Mouse (Mus musculus) hindbrain, embryonic 13.5 days (tissue): ENCODE data around the gene Hoxd4. TPM values are rescaled to one million over a fixed set of nuclear protein-coding genes. Genes with fewer than 3 reads are reported as not detected.
A peak's percentile ranks its signal among the peaks of the same experiment; 100 is the strongest.

Experiments used
- ATAC-seq: fragments of 200-750 bp; cut with Nextera tagmentation; 2 replicates; pipeline ENCODE4 v1.8.0; 2017; ENCODE audit warnings: moderate TSS enrichment; ENCODE audit not compliant: low FRiP score
- H3K27ac ChIP-seq: fragments of 300-500 bp; sonication (generic); 2 replicates; pipeline ENCODE4 v1.5.1; 2015; ENCODE audit warnings: inconsistent platforms, mild to moderate bottlenecking, moderate library complexity
- H3K27me3 ChIP-seq: fragments of 300-500 bp; sonication (generic); 2 replicates; pipeline ENCODE4 v1.6.1; 2015; ENCODE audit warnings: mild to moderate bottlenecking, inconsistent platforms
- H3K36me3 ChIP-seq: fragments of 300-500 bp; sonication (generic); 2 replicates; pipeline ENCODE4 v1.6.1; 2015; ENCODE audit warnings: mild to moderate bottlenecking, inconsistent platforms
- H3K4me1 ChIP-seq: fragments of 300-500 bp; sonication (generic); replicated peaks from 2 replicates; pipeline ENCODE4 v1.6.1; 2015; ENCODE audit warnings: inconsistent platforms
- H3K4me2 ChIP-seq: fragments of 300-500 bp; sonication (generic); 2 replicates; pipeline ENCODE4 v1.6.1; 2015; ENCODE audit warnings: inconsistent platforms, mild to moderate bottlenecking, moderate library complexity
- H3K4me3 ChIP-seq: fragments of 300-500 bp; sonication (generic); 2 replicates; pipeline ENCODE4 v1.5.1; 2015; ENCODE audit warnings: mild to moderate bottlenecking, inconsistent platforms
- H3K9ac ChIP-seq: fragments of 300-500 bp; sonication (generic); 2 replicates; pipeline ENCODE4 v1.6.1; 2015; ENCODE audit warnings: mild to moderate bottlenecking, inconsistent platforms
- H3K9me3 ChIP-seq: fragments of 300-500 bp; sonication (generic); 2 replicates; pipeline ENCODE4 v1.6.1; 2016; ENCODE audit warnings: inconsistent platforms
- WGBS: fragments of 180-500 bp; shearing (Covaris S2); methylation state at CpG from one replicate; pipeline ENCODE4 v1.1.7; 2015; 5-methylcytosine and 5-hydroxymethylcytosine counted together
- polyA plus RNA-seq: library from polyadenylated mRNA; unstranded; fragments of >200 nt; fragmentation: Nextera tagmentation; extraction: Ambion mirVana; gene quantifications from 2 replicates; pipeline ENCODE4 v1.2.1, GENCODE M21; 2015

The Hoxd4 gene
- polyA plus RNA-seq, 1 experiment from 2014 or later: 4.2 TPM

DNA sequence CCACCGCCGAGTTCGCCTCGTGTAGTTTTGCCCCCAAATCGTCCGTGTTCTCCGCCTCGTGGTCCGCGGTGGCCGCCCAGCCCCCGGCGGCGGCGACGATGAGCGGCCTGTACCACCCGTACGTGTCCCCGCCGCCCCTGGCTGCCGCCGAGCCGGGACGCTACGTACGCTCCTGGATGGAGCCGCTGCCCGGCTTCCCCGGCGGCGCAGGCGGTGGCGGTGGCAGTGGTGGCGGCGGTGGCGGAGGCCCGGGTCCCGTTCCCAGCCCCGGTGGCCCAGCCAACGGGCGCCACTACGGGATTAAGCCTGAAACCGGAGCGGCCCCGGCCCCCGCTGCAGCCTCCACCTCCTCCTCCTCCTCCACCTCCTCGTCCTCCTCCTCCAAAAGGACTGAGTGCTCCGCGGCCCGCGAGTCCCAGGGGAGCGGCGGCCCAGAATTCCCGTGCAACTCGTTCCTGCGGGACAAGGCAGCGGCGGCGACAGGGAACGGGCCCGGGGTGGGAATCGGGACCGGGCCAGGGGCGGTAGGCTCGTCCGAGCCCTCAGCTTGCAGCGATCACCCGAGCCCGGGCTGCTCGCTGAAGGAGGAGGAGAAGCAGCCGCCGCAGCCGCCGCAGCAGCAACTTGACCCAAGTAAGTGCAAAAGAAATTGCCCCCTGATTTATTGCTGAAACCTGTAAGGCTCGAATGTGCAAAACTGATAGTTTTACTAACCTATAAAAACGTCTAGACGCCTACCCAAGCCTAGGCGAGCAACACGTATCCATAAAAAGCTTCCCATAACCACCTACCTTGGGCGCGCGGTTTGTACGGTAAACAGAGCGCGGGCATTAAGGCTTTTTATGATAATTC, 13.3 kb upstream of the Hoxd4 start:
- under 1% methylated on average over 62 of the region's 86 CpGs for WGBS
- peaks cover 98% of the 10 kb centered on the region for H3K27me3 ChIP-seq
- ATAC-seq: 0 out of 2 replicates have a peak, but pooled peaks have one; percentile 18
- peak overlapping the region; percentile 28 for H3K4me3 ChIP-seq
- no peaks in the 10 kb centered on the region for H3K9me3 ChIP-seq
- peaks cover 13% of the 10 kb centered on the region for H3K4me1 ChIP-seq
- no peak overlapping the region for H3K9ac ChIP-seq
- no peaks in the 10 kb centered on the region for H3K36me3 ChIP-seq
- peak overlapping the region; percentile 46 for H3K4me2 ChIP-seq
- H3K27ac ChIP-seq: no peak overlapping the region

DNA sequence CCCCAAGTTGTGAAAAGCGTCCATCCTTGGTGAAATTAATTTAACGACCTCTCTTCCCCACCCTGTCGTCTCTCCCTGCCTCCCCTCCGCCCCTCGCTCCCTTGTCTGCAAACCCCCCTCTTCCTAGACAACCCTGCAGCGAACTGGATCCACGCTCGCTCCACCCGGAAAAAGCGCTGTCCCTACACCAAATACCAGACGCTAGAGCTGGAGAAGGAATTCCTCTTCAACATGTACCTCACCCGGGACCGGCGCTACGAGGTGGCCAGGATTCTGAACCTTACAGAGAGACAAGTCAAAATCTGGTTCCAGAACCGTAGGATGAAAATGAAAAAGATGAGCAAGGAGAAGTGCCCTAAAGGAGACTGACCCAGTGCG, 12.7 kb upstream of the Hoxd4 start:
- H3K36me3 ChIP-seq: no peaks in the 10 kb centered on the region
- no peak overlapping the region for H3K4me3 ChIP-seq
- H3K27me3 ChIP-seq: peaks cover 98% of the 10 kb centered on the region
- no peaks in the 10 kb centered on the region for H3K9me3 ChIP-seq
- no peak overlapping the region for H3K9ac ChIP-seq
- ATAC-seq: no peak
- H3K27ac ChIP-seq: no peak overlapping the region
- 1% methylated on average over 17 of the region's 17 CpGs for WGBS
- H3K4me2 ChIP-seq: no peak overlapping the region
- H3K4me1 ChIP-seq: peaks cover 13% of the 10 kb centered on the region

DNA sequence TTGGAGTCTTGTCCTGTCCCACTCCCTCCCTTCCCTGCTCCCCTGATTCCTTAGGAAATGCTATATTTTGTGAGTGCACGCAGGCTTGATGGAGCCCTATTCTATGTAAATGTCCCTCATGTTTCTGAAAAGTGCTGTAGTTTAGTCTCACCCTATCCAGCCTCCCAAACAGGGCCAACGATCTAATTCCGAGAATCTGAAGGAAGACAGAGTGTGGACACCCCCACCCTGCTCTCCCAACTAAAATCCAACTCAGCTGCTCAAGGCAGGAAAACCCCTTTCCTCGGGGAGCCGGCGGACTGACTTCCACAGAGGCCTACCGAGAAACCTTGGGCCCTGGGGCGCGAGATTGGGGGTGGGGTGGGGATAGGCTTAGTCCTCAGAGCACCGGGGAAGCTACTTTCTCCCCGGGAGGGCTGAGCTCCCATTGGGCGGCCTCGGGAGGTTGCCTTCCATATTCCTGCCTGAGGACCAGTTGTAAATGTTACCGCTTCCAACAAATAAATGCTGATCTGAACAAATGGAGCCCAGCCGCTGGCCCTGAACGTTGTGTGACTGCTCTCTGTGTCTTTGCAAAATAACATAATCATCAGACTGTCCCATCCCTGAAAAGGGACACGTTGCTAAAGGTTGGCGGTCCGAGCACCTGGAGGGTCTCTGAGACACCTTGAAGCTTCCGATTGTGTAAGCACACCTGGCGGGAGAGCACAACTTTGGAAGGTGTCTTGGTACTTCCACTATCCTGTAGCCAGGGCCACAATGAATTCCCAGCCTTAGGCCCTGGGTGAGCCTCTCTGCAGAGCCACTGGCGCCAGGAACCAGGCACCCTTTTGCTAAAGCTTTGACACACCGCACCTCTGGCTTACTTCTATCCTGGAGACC, 11.8 kb upstream of the Hoxd4 start:
- peaks cover 98% of the 10 kb centered on the region for H3K27me3 ChIP-seq
- no peak overlapping the region for H3K9ac ChIP-seq
- no peak overlapping the region for H3K4me2 ChIP-seq
- no peaks in the 10 kb centered on the region for H3K36me3 ChIP-seq
- WGBS: 2% methylated on average over 23 of the region's 23 CpGs
- no peak overlapping the region for H3K27ac ChIP-seq
- H3K4me3 ChIP-seq: no peak overlapping the region
- H3K4me1 ChIP-seq: peaks cover 15% of the 10 kb centered on the region
- ATAC-seq: no peak
- H3K9me3 ChIP-seq: no peaks in the 10 kb centered on the region

DNA sequence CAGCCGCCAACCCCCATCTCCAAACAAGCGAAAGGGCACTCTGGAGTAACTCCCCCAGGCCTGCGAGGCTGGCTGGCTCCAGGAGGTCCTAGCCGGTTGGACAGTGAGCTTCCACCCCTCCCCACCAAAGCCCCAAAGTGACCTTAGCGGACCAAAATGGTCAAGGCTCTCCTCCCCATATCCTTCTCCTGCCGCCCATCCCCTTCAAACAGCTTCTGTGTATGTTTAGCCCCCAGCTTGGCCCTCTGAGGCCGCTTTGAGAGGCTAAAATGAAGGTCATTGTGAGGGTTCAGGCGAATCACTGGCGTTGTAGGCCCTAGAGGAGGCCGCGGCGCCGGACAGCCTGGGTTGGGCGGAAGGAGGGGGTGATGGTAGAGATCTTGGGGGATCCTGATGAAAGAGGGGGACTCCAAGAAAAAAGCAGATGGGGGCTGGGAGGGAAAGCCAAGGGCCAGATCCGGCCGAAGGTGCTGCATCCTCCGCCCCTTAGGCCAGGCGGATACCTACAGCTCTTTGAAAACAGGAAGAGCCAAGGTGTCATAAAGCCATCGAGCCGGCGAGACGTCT, 11.1 kb upstream of the Hoxd4 start:
- H3K4me3 ChIP-seq: no peak overlapping the region
- WGBS: 1% methylated on average over 22 of the region's 22 CpGs
- peaks cover 98% of the 10 kb centered on the region for H3K27me3 ChIP-seq
- no peaks in the 10 kb centered on the region for H3K36me3 ChIP-seq
- H3K4me2 ChIP-seq: no peak overlapping the region
- H3K9me3 ChIP-seq: no peaks in the 10 kb centered on the region
- peaks cover 23% of the 10 kb centered on the region for H3K4me1 ChIP-seq
- no peak overlapping the region for H3K9ac ChIP-seq
- no peak for ATAC-seq
- no peak overlapping the region for H3K27ac ChIP-seq

DNA sequence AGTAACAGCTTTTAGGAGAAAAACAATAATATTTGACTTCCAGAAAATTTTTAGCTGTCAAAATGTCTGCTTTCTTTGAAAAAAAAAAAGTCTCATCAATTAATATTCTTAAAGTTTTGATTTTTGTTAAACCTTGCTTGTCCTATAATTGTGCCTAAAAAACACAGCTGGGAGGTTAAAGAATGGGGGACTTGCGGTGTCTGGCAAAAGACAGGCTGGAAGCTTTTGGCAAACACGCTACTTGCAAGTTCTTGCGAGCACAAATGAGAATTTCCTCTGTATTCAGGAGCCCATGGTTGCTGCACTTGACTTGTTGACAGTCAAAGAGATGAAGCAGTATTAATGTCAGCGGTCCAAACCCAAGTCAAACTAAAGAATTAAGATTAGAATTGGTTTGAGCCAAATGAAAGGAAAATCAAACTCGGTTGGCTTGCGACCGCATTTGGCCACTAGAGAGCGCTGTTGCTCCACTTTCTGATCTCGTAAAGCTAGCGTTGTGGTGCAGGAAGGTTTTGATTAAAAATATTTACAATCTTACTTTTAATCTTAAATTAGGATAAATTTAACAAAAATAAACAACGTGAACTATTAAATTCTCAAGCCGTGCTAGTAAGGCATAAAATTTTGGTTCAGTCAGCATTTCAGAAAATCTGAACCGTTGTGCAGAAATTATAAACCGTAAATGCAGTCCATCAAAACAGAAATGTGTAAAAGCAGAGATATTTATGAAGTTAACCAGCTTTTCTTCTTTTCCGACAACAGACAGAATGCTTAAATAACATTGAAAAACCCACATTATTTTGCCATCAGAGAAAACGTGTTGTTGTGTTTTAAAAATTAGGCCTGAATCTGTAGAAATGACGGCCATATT, 9.5 kb upstream of the Hoxd4 start:
- Histone ChIP-seq H3K9ac (no peak overlapping the region), H3K9me3 (no peaks in the 10 kb centered on the region), H3K36me3 (no peaks in the 10 kb centered on the region), H3K27ac (no peak overlapping the region), H3K4me1 (peaks cover 24% of the 10 kb centered on the region), H3K4me3 (no peak overlapping the region), H3K4me2 (no peak overlapping the region), H3K27me3 (peaks cover 96% of the 10 kb centered on the region)
- ATAC-seq: no peak
- WGBS: 10% methylated on average over 17 of the region's 17 CpGs

DNA sequence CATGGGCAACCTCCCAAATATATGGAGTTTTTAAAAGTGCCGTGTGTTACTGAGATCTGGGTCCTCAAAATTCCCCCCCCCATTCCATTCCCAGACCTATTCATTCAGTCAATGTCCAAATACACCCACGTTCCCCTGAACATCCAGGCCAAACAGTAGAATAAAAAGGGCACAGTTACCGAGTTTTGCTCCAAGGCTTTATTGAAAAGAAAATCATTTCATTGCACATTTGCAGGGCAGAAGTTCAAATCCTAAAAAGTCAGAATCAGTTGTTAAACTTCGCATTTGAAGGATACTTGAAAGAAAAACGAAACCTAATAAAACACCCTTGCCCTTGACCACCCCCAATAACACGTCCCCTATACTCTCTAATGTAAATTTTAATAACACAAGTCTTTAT, 8.9 kb upstream of the Hoxd4 start:
- ATAC-seq: no peak
- Histone ChIP-seq H3K27me3 (peaks cover 96% of the 10 kb centered on the region), H3K4me2 (no peak overlapping the region), H3K4me1 (peaks cover 20% of the 10 kb centered on the region), H3K9me3 (no peaks in the 10 kb centered on the region), H3K36me3 (no peaks in the 10 kb centered on the region), H3K27ac (no peak overlapping the region), H3K9ac (no peak overlapping the region), H3K4me3 (no peak overlapping the region)
- WGBS: 7% methylated on average over 6 of the region's 6 CpGs

DNA sequence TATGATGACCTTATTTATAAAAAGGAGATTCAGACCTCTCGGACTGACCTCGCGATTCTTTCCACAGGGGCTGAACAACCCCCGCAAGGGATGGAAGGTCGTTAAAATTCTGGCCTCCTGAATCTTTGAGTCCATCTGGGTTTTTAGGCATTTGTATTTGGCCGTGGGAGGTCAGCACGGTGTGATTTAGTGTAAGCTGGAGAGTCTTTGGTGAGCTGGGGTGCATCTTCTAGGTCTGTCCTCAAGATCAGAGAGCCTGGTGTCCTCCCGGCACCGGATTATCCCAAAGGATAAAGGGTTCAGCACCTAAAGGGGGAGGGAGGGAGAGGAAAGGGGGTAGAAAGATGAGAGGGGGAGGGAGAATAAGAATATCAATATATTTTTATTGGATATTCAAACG, 8.4 kb upstream of the Hoxd4 start:
- H3K9me3 ChIP-seq: no peaks in the 10 kb centered on the region
- ATAC-seq: no peak
- H3K4me2 ChIP-seq: no peak overlapping the region
- no peak overlapping the region for H3K4me3 ChIP-seq
- peaks cover 15% of the 10 kb centered on the region for H3K4me1 ChIP-seq
- H3K27ac ChIP-seq: no peak overlapping the region
- no peaks in the 10 kb centered on the region for H3K36me3 ChIP-seq
- H3K27me3 ChIP-seq: peaks cover 96% of the 10 kb centered on the region
- WGBS: 3% methylated on average over 10 of the region's 10 CpGs
- no peak overlapping the region for H3K9ac ChIP-seq

DNA sequence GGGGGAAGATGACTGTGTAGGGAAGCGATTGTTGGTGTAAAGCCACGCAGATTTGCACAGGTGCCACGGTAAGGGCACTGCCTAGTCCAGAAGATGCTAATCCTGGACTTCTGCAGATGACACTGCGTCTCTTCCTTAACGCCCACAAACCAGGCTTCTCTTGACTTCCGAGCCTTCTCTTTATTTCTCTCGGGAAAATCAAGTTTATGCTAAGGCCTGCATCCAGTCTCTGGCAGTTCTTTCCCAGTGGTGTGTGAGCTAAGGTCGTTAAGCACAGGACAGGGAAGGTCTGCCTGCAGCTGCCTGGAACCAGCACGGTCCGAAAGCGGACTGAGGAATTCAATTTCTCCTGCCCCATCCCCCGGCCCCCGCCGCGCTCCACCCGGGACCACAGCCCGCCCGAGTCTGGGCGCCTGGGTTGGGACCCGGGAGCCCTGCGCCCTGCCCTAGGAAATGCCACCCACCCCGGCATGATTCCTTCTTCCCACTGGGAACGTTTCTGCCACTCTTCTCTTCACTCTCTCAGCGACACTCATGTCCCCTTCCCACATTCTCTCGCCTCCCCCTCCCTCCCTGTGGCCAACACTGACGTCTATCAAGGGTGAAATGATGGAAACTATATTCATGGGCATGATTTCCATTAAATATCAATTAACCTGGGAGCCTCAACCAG, 7.9 kb upstream of the Hoxd4 start:
- Histone ChIP-seq H3K9me3 (no peaks in the 10 kb centered on the region), H3K9ac (no peak overlapping the region), H3K4me1 (peaks cover 11% of the 10 kb centered on the region), H3K27ac (no peak overlapping the region), H3K27me3 (peaks cover 96% of the 10 kb centered on the region), H3K36me3 (no peaks in the 10 kb centered on the region), H3K4me2 (no peak overlapping the region), H3K4me3 (no peak overlapping the region)
- no peak for ATAC-seq
- WGBS: 1% methylated on average over 26 of the region's 26 CpGs

DNA sequence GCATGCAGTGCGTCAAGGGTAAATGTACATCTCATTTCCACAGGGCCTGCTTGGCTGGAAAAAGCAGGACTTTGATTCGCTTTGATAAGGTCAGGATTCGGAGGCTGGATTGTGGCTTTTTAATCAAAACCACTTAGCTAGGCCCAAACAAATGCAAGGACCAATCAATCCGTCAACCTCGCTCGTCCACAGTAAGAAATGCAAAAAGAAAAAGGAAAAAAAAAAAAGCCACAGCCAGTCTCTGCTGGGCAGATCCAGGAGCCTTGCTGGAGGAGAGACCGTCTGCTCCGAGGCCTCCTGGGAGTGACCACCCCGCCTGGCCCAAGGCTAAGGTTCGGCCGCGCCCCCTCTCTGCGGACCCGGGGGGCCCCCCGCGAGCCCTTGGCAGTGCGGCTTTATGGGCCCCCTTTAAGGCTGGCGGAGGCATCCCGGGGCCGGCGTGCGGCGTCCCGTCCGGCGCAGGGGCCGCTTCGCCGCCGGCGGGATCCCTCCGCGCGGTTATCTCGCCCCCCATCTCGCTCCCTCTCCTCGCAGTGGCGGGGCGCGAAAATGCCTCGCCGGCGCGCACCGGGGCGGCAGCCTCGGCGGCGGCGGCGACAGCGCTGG, 7.2 kb upstream of the Hoxd4 start, which contains the start of gene Hoxd8:
TSS of gene Hoxd8 (plus strand) at position 223 of the 606 bp plus-strand sequence.
- H3K36me3 ChIP-seq: no peaks in the 10 kb centered on the region
- H3K4me3 ChIP-seq: peak within 1 kb of the TSS; percentile 37
- peak within 1 kb of the TSS; percentile 53 for H3K27ac ChIP-seq
- peaks cover 96% of the 10 kb centered on the region for H3K27me3 ChIP-seq
- no peak for ATAC-seq
- H3K4me2 ChIP-seq: peak within 1 kb of the TSS; percentile 52
- peaks cover 11% of the 10 kb centered on the region for H3K4me1 ChIP-seq
- under 1% methylated on average over 33 of the region's 52 CpGs for WGBS
- no peaks in the 10 kb centered on the region for H3K9me3 ChIP-seq
- peak within 1 kb of the TSS; percentile 53; the same call in 1 of the 2 replicates for H3K9ac ChIP-seq

DNA sequence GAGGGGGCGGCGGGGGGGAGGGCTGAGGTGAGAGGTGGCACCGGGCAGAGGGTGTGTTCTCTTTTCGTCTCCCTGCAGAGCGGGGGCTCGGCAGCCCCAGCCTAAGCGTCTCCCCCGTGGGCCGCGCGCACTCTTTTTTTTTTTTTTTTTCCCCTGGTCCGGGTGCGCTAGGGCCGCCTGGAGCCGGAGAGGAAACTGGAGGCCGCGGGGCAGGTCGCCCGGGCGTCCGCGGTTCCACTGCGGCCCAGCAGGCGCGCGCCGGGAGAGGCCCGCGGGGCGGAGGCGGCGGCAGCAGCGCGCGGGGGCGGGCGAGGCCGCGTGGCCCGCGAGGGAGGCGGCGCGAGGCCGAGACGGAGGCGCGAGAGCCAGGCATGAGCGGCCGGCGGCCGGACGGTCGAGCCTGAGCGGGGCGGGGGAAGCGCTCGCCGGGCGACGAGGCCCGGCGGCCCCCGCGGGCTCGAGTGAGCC, 6.7 kb upstream of the Hoxd4 start:
- WGBS: under 1% methylated on average over 30 of the region's 66 CpGs
- H3K4me3 ChIP-seq: peak overlapping the region; percentile 37
- ATAC-seq: no peak
- peak overlapping the region; percentile 53; the same call in 1 of the 2 replicates for H3K9ac ChIP-seq
- peak overlapping the region; percentile 53 for H3K27ac ChIP-seq
- H3K36me3 ChIP-seq: no peaks in the 10 kb centered on the region
- peak overlapping the region; percentile 52 for H3K4me2 ChIP-seq
- H3K27me3 ChIP-seq: peaks cover 96% of the 10 kb centered on the region
- no peaks in the 10 kb centered on the region for H3K9me3 ChIP-seq
- H3K4me1 ChIP-seq: peaks cover 11% of the 10 kb centered on the region
